Mouse (Mus musculus): ENCODE measurements around the gene B430218F22Rik. TPM values are rescaled to one million over a fixed set of nuclear protein-coding genes. Genes with fewer than 3 reads are reported as not detected.
"Not testable (repeated sequence)": the region's sequence is repeated elsewhere in the genome, so short reads cannot be mapped to it uniquely, and the experiment has no call there.

B430218F22Rik gene
- polyA plus RNA-seq, 1 experiment, result 0.12 TPM

- no peak for TF ChIP-seq CTCF (IDR thresholded peaks at IDR 0.05; ENCODE audit: control insufficient read depth, insufficient read depth, insufficient replicate concordance, low read depth, low read length)
- TF ChIP-seq POLR2A (IDR thresholded peaks at IDR 0.05; ENCODE audit: control insufficient read depth, low read depth, low read length), result no peak
- H3K36me3 ChIP-seq (ENCODE audit: control insufficient read depth, insufficient read depth, low read length), result no peaks in the 10 kb centered on the region
- H3K27ac ChIP-seq (ENCODE audit: control insufficient read depth, insufficient read depth, low read depth, low read length), result no peak overlapping the region
- no peaks in the 10 kb centered on the region for H3K27me3 ChIP-seq (ENCODE audit: control insufficient read depth, insufficient read depth, low read length)
- H3K4me1 ChIP-seq (ENCODE audit: control insufficient read depth, insufficient read depth, low read length), result no peaks in the 10 kb centered on the region
- H3K4me3 ChIP-seq (ENCODE audit: control insufficient read depth, low read depth, low read length), result no peak overlapping the region
These were observed 6.0 kb upstream of the B430218F22Rik start for GRCm38 (mm10) chr13:118380381-118380780.

- not testable (repeated sequence) for H3K27ac ChIP-seq (ENCODE audit: control insufficient read depth, insufficient read depth, low read depth, low read length); H3K36me3 ChIP-seq (ENCODE audit: control insufficient read depth, insufficient read depth, low read length); H3K27me3 ChIP-seq (ENCODE audit: control insufficient read depth, insufficient read depth, low read length); H3K4me1 ChIP-seq (ENCODE audit: control insufficient read depth, insufficient read depth, low read length)
- peak overlapping the region; percentile 89 for H3K4me3 ChIP-seq (ENCODE audit: control insufficient read depth, low read depth, low read length)
These were observed 995 bp downstream of the B430218F22Rik start for GRCm38 (mm10) chr13:118387448-118387801.

- no peak overlapping the region for H3K27ac ChIP-seq (ENCODE audit: control insufficient read depth, insufficient read depth, low read depth, low read length)
- H3K4me1 ChIP-seq (ENCODE audit: control insufficient read depth, insufficient read depth, low read length), result no peaks in the 10 kb centered on the region
- TF ChIP-seq POLR2A (IDR thresholded peaks at IDR 0.05; ENCODE audit: control insufficient read depth, low read depth, low read length) (no peak), CTCF (IDR thresholded peaks at IDR 0.05; ENCODE audit: control insufficient read depth, insufficient read depth, insufficient replicate concordance, low read depth, low read length) (no peak)
- H3K27me3 ChIP-seq (ENCODE audit: control insufficient read depth, insufficient read depth, low read length), result no peaks in the 10 kb centered on the region
- no peak overlapping the region for H3K4me3 ChIP-seq (ENCODE audit: control insufficient read depth, low read depth, low read length)
- H3K36me3 ChIP-seq (ENCODE audit: control insufficient read depth, insufficient read depth, low read length), result no peaks in the 10 kb centered on the region
These were observed 9.4 kb downstream of the B430218F22Rik start for GRCm38 (mm10) chr13:118395803-118396202.

GRCm38 (mm10) chr13:118400340-118400739, 13.9 kb downstream of the B430218F22Rik start:
- TF ChIP-seq POLR2A (IDR thresholded peaks at IDR 0.05; ENCODE audit: control insufficient read depth, low read depth, low read length), result no peak
- H3K36me3 ChIP-seq (ENCODE audit: control insufficient read depth, insufficient read depth, low read length), result no peaks in the 10 kb centered on the region
- no peaks in the 10 kb centered on the region for H3K27me3 ChIP-seq (ENCODE audit: control insufficient read depth, insufficient read depth, low read length)
- no peak overlapping the region for H3K27ac ChIP-seq (ENCODE audit: control insufficient read depth, insufficient read depth, low read depth, low read length)
- H3K4me3 ChIP-seq (ENCODE audit: control insufficient read depth, low read depth, low read length), result no peak overlapping the region
- H3K4me1 ChIP-seq (ENCODE audit: control insufficient read depth, insufficient read depth, low read length), result no peaks in the 10 kb centered on the region

GRCm38 (mm10) chr13:118403544-118403943, 17.1 kb downstream of the B430218F22Rik start:
- H3K36me3 ChIP-seq (ENCODE audit: control insufficient read depth, insufficient read depth, low read length), result no peaks in the 10 kb centered on the region
- no peaks in the 10 kb centered on the region for H3K4me1 ChIP-seq (ENCODE audit: control insufficient read depth, insufficient read depth, low read length)
- H3K27ac ChIP-seq (ENCODE audit: control insufficient read depth, insufficient read depth, low read depth, low read length), result no peak overlapping the region
- no peaks in the 10 kb centered on the region for H3K27me3 ChIP-seq (ENCODE audit: control insufficient read depth, insufficient read depth, low read length)
- H3K4me3 ChIP-seq (ENCODE audit: control insufficient read depth, low read depth, low read length), result no peak overlapping the region
- TF ChIP-seq POLR2A (IDR thresholded peaks at IDR 0.05; ENCODE audit: control insufficient read depth, low read depth, low read length), result no peak
- no peak for TF ChIP-seq CTCF (IDR thresholded peaks at IDR 0.05; ENCODE audit: control insufficient read depth, insufficient read depth, insufficient replicate concordance, low read depth, low read length)

GRCm38 (mm10) chr13:118411297-118411992, 25.0 kb downstream of the B430218F22Rik start:
- no peak for TF ChIP-seq CTCF (IDR thresholded peaks at IDR 0.05; ENCODE audit: control insufficient read depth, insufficient read depth, insufficient replicate concordance, low read depth, low read length)
- no peak for TF ChIP-seq POLR2A (IDR thresholded peaks at IDR 0.05; ENCODE audit: control insufficient read depth, low read depth, low read length)
- Histone ChIP-seq H3K27me3 (ENCODE audit: control insufficient read depth, insufficient read depth, low read length) (no peaks in the 10 kb centered on the region), H3K4me1 (ENCODE audit: control insufficient read depth, insufficient read depth, low read length) (no peaks in the 10 kb centered on the region), H3K36me3 (ENCODE audit: control insufficient read depth, insufficient read depth, low read length) (no peaks in the 10 kb centered on the region), H3K4me3 (ENCODE audit: control insufficient read depth, low read depth, low read length) (no peak overlapping the region), H3K27ac (ENCODE audit: control insufficient read depth, insufficient read depth, low read depth, low read length) (no peak overlapping the region)

- no peak for TF ChIP-seq CTCF (IDR thresholded peaks at IDR 0.05; ENCODE audit: control insufficient read depth, insufficient read depth, insufficient replicate concordance, low read depth, low read length)
- no peak for TF ChIP-seq POLR2A (IDR thresholded peaks at IDR 0.05; ENCODE audit: control insufficient read depth, low read depth, low read length)
- Histone ChIP-seq H3K36me3 (ENCODE audit: control insufficient read depth, insufficient read depth, low read length) (no peaks in the 10 kb centered on the region), H3K4me1 (ENCODE audit: control insufficient read depth, insufficient read depth, low read length) (no peaks in the 10 kb centered on the region), H3K27ac (ENCODE audit: control insufficient read depth, insufficient read depth, low read depth, low read length) (no peak overlapping the region), H3K27me3 (ENCODE audit: control insufficient read depth, insufficient read depth, low read length) (no peaks in the 10 kb centered on the region), H3K4me3 (ENCODE audit: control insufficient read depth, low read depth, low read length) (no peak overlapping the region)
These were observed 31.7 kb downstream of the B430218F22Rik start for GRCm38 (mm10) chr13:118418163-118418562.

GRCm38 (mm10) chr13:118420408-118420807, 34.0 kb downstream of the B430218F22Rik start:
- no peaks in the 10 kb centered on the region for H3K36me3 ChIP-seq (ENCODE audit: control insufficient read depth, insufficient read depth, low read length)
- H3K4me1 ChIP-seq (ENCODE audit: control insufficient read depth, insufficient read depth, low read length), result no peaks in the 10 kb centered on the region
- no peak overlapping the region for H3K27ac ChIP-seq (ENCODE audit: control insufficient read depth, insufficient read depth, low read depth, low read length)
- TF ChIP-seq POLR2A (IDR thresholded peaks at IDR 0.05; ENCODE audit: control insufficient read depth, low read depth, low read length) (no peak), CTCF (IDR thresholded peaks at IDR 0.05; ENCODE audit: control insufficient read depth, insufficient read depth, insufficient replicate concordance, low read depth, low read length) (no peak)
- no peak overlapping the region for H3K4me3 ChIP-seq (ENCODE audit: control insufficient read depth, low read depth, low read length)
- no peaks in the 10 kb centered on the region for H3K27me3 ChIP-seq (ENCODE audit: control insufficient read depth, insufficient read depth, low read length)

Measured in testis, adult 2 months (tissue).